Mouse (Mus musculus) gastrocnemius, postnatal 4 days (tissue): ENCODE measurements around the gene Zfyve9. TPM values are rescaled to one million over a fixed set of nuclear protein-coding genes. Genes with fewer than 3 reads are reported as not detected.

ENCODE experiments used
- DNase-seq, 2 experiments: peaks; one replicate each; pipeline ENCODE4 v3.0.0; 2021 to 2022; ENCODE audit warnings: low spot score in 2 of 2, mixed read lengths in 2 of 2
- long read RNA-seq, 2 experiments: library from polyadenylated mRNA; stranded (forward); transcript quantifications; one replicate each; pipeline ENCODE4 v2.0.0; 2021
- total RNA-seq, 2 experiments: library from RNA; stranded (reverse); gene quantifications; 2 replicates each; pipeline ENCODE4 v1.2.3; 2021

Gene Zfyve9
- total RNA-seq, result 10 to 100 TPM; 24.5 to 26.5 TPM
- long read RNA-seq, experiment 1, partial matches to known transcripts, result 1 of 3 reads
- long read RNA-seq, experiment 1, other reads (novel, unspliced or antisense), result 2 of 3 reads
- long read RNA-seq, experiment 2, partial matches to known transcripts, result 5 of 14 reads
- long read RNA-seq, experiment 2, other reads (novel, unspliced or antisense), result 9 of 14 reads

GRCm38 (mm10) chr4:108780057-108780863 lies at the start of gene Zfyve9:
Gene Zfyve9 (minus strand): TSS chr4:108780798.
- DNase-seq, result peak; percentile 80 to 81

GRCm38 (mm10) chr4:108826643-108827042 lies 46.0 kb upstream of the Zfyve9 start:
- DNase-seq, result no peak

- DNase-seq, result no peak
These were observed 45.5 kb upstream of the Zfyve9 start for GRCm38 (mm10) chr4:108826096-108826495.

- DNase-seq, result no peak
These were observed 45.1 kb upstream of the Zfyve9 start for GRCm38 (mm10) chr4:108825677-108826076.

- DNase-seq, result no peak
These were observed 31.0 kb upstream of the Zfyve9 start for GRCm38 (mm10) chr4:108811550-108811949.

- DNase-seq, result no peak
These were observed 30.5 kb upstream of the Zfyve9 start for GRCm38 (mm10) chr4:108811142-108811541.

GRCm38 (mm10) chr4:108803535-108803934 lies 22.9 kb upstream of the Zfyve9 start:
- no peak for DNase-seq

- peak; percentile 30 to 63 for DNase-seq
These were observed 17.7 kb upstream of the Zfyve9 start for GRCm38 (mm10) chr4:108798083-108798830.

GRCm38 (mm10) chr4:108796701-108797100 lies 16.1 kb upstream of the Zfyve9 start:
- no peak for DNase-seq

GRCm38 (mm10) chr4:108793941-108794340 lies 13.3 kb upstream of the Zfyve9 start:
- DNase-seq, result no peak

GRCm38 (mm10) chr4:108790507-108790906 lies 9.9 kb upstream of the Zfyve9 start:
- DNase-seq, result no peak

GRCm38 (mm10) chr4:108789258-108789936 lies 8.8 kb upstream of the Zfyve9 start:
- DNase-seq, result no peak

GRCm38 (mm10) chr4:108782421-108783085 lies 2.0 kb upstream of the Zfyve9 start:
- DNase-seq, result no peak

GRCm38 (mm10) chr4:108781596-108781995 lies 998 bp upstream of the Zfyve9 start:
- DNase-seq, result no peak

- no peak for DNase-seq
These were observed 237 bp upstream of the Zfyve9 start for GRCm38 (mm10) chr4:108780864-108781205.

- no peak for DNase-seq
These were observed 888 bp downstream of the Zfyve9 start for GRCm38 (mm10) chr4:108779763-108780056.

- DNase-seq, result no peak
These were observed 12.1 kb downstream of the Zfyve9 start for GRCm38 (mm10) chr4:108768527-108768926.

- DNase-seq, result no peak
These were observed 21.0 kb downstream of the Zfyve9 start for GRCm38 (mm10) chr4:108759583-108759982.

- DNase-seq, result no peak
These were observed 34.3 kb downstream of the Zfyve9 start for GRCm38 (mm10) chr4:108746160-108746873.

- no peak for DNase-seq
These were observed 49.0 kb downstream of the Zfyve9 start for GRCm38 (mm10) chr4:108731582-108731981.
